Mouse (Mus musculus) liver, embryonic 15.5 days (tissue): ENCODE data around the gene Hnf4a. TPM values are rescaled to one million over a fixed set of nuclear protein-coding genes. Genes with fewer than 3 reads are reported as not detected.

Experiments used
- polyA plus RNA-seq: library from polyadenylated mRNA; unstranded; fragments of >200 nt; fragmentation: Nextera tagmentation; extraction: Ambion mirVana; gene quantifications from 2 replicates; pipeline ENCODE4 v1.2.1, GENCODE M21; 2015

Gene Hnf4a
- polyA plus RNA-seq, 1 experiment from 2014 or later = 17.0 TPM

Other genes starting within 250 kb of the Hnf4a start
- gene Jph2, start 108.8 kb upstream of the Hnf4a start, polyA plus RNA-seq = 0.21 and 0.23 TPM in 2 replicates
- gene Oser1, start 82.1 kb upstream of the Hnf4a start, polyA plus RNA-seq = 36.7 and 37.1 TPM in 2 replicates
- 0.10 and 0.21 TPM in 2 replicates for gene Gdap1l1, start 68.3 kb upstream of the Hnf4a start, polyA plus RNA-seq
- gene Fitm2, start 34.2 kb upstream of the Hnf4a start, polyA plus RNA-seq = 3.8 and 4.6 TPM in 2 replicates
- not detected in 2 replicates for gene R3hdml, start 14.5 kb upstream of the Hnf4a start, polyA plus RNA-seq
- 8.5 and 10.4 TPM in 2 replicates for gene Ttpal, start 95.5 kb downstream of the Hnf4a start, polyA plus RNA-seq
- gene Serinc3, start 138.3 kb downstream of the Hnf4a start, polyA plus RNA-seq = 126 and 129 TPM in 2 replicates
- 93.3 and 95.5 TPM in 2 replicates for gene Pkig, start 151.6 kb downstream of the Hnf4a start, polyA plus RNA-seq
- gene Ada, start 243.4 kb downstream of the Hnf4a start, polyA plus RNA-seq = 3.5 TPM in 2 replicates